Mouse (Mus musculus) gastrocnemius, postnatal 10 days (tissue): ENCODE data around the gene Vmn1r218. TPM values are rescaled to one million over a fixed set of nuclear protein-coding genes. Genes with fewer than 3 reads are reported as not detected.
"Not testable (repeated sequence)": the region's sequence is repeated elsewhere in the genome, so short reads cannot be mapped to it uniquely, and the experiment has no call there.

Source experiments
- DNase-seq: peaks from one replicate; pipeline ENCODE4 v3.0.0; 2021; ENCODE audit warnings: mixed read lengths
- long read RNA-seq, 2 experiments: library from polyadenylated mRNA; stranded (forward); transcript quantifications; one replicate each; pipeline ENCODE4 v2.0.0; 2021
- total RNA-seq, 2 experiments: library from RNA; stranded (reverse); gene quantifications; 2 replicates each; pipeline ENCODE4 v1.2.3; 2021

Vmn1r218 gene
- not detected for total RNA-seq
- long read RNA-seq, experiment 1, result 0 reads
- long read RNA-seq, experiment 2, result 0 reads

- DNase-seq, result no peak
Observed at GRCm38 (mm10) chr13:23133099-23133498, at the start of gene Vmn1r218. Vmn1r218 (plus strand) TSS chr13:23133155.

- no peak for DNase-seq
Observed at GRCm38 (mm10) chr13:23094386-23094785, 38.6 kb upstream of the Vmn1r218 start.

- DNase-seq, result not testable (repeated sequence)
Observed at GRCm38 (mm10) chr13:23118126-23118525, 14.8 kb upstream of the Vmn1r218 start, which contains the start of gene Vmn1r217. Vmn1r217 (minus strand) TSS chr13:23118226.

- no peak for DNase-seq
Observed at GRCm38 (mm10) chr13:23120611-23121010, 12.3 kb upstream of the Vmn1r218 start.

- DNase-seq, result no peak
Observed at GRCm38 (mm10) chr13:23133501-23133900, 546 bp downstream of the Vmn1r218 start.

GRCm38 (mm10) chr13:23138880-23139279 lies 5.9 kb downstream of the Vmn1r218 start:
- no peak for DNase-seq

- no peak for DNase-seq
Observed at GRCm38 (mm10) chr13:23157848-23158247, 24.9 kb downstream of the Vmn1r218 start.

GRCm38 (mm10) chr13:23159012-23159411 lies 26.1 kb downstream of the Vmn1r218 start, which contains the start of gene Vmn1r219:
Vmn1r219 (plus strand) TSS chr13:23159312.
- no peak for DNase-seq

GRCm38 (mm10) chr13:23166471-23166870 lies 33.5 kb downstream of the Vmn1r218 start:
- not testable (repeated sequence) for DNase-seq

- DNase-seq, result no peak
Observed at GRCm38 (mm10) chr13:23187875-23188274, 54.9 kb downstream of the Vmn1r218 start, which contains the start of gene Vmn1r220. Vmn1r220 (minus strand) TSS chr13:23187975.

Other genes with a start within 250 kb of the Vmn1r218 start
- gene Vmn1r212, start 248.9 kb upstream of the Vmn1r218 start, total RNA-seq, result not detected
- not detected for gene Vmn1r213, start 125.5 kb upstream of the Vmn1r218 start, total RNA-seq
- gene Vmn1r214, start 102.7 kb upstream of the Vmn1r218 start, total RNA-seq, result not detected
- not detected for gene Vmn1r215, start 65.1 kb upstream of the Vmn1r218 start, total RNA-seq
- not detected for gene Vmn1r217, start 14.9 kb upstream of the Vmn1r218 start, total RNA-seq
- gene Vmn1r219, start 26.2 kb downstream of the Vmn1r218 start, total RNA-seq, result not detected
- gene Vmn1r220, start 54.8 kb downstream of the Vmn1r218 start, total RNA-seq, result not detected
- gene Vmn1r221, start 81.0 kb downstream of the Vmn1r218 start, total RNA-seq, result not detected
- gene Vmn1r222, start 102.8 kb downstream of the Vmn1r218 start, total RNA-seq, result not detected
- gene Vmn1r223, start 114.0 kb downstream of the Vmn1r218 start, total RNA-seq, result not detected
- gene Zfp322a, start 236.1 kb downstream of the Vmn1r218 start, total RNA-seq, result 10 to 100 TPM; 13.2 to 20.8 TPM